Mouse (Mus musculus) lung, embryonic 14.5 days (tissue): ENCODE results near the gene Srgap3. TPM values are rescaled to one million over a fixed set of nuclear protein-coding genes. Genes with fewer than 3 reads are reported as not detected.

Experiments used
- ATAC-seq: fragments of 200-750 bp; cut with Nextera tagmentation; 2 replicates; pipeline ENCODE4 v1.8.0; 2017; ENCODE audit warnings: mild to moderate bottlenecking, moderate TSS enrichment, moderate library complexity; ENCODE audit not compliant: insufficient read depth
- DNase-seq: peaks from one replicate; pipeline ENCODE4 v3.0.0-alpha.2; 2015
- H3K27ac ChIP-seq: fragments of 300-500 bp; sonication (generic); 2 replicates; pipeline ENCODE4 v1.5.1; 2014; ENCODE audit warnings: low read depth, mild to moderate bottlenecking, moderate library complexity
- H3K27me3 ChIP-seq: fragments of 300-500 bp; sonication (generic); 2 replicates; pipeline ENCODE4 v1.6.1; 2014; ENCODE audit warnings: low read length, control low read depth; ENCODE audit not compliant: insufficient read depth
- H3K36me3 ChIP-seq: fragments of 300-500 bp; sonication (generic); 2 replicates; pipeline ENCODE4 v1.6.1; 2014; ENCODE audit warnings: control low read depth; ENCODE audit not compliant: insufficient read depth
- H3K4me1 ChIP-seq: fragments of 300-500 bp; sonication (generic); 2 replicates; pipeline ENCODE4 v1.6.1; 2014; ENCODE audit warnings: antibody characterized with exemption, control low read depth; ENCODE audit not compliant: insufficient read depth
- H3K4me2 ChIP-seq: fragments of 300-500 bp; sonication (generic); 2 replicates; pipeline ENCODE4 v1.6.1; 2014; ENCODE audit warnings: mild to moderate bottlenecking
- H3K4me3 ChIP-seq: fragments of 300-500 bp; sonication (generic); 2 replicates; pipeline ENCODE4 v1.5.1; 2014; ENCODE audit warnings: low read depth, low read length
- H3K9ac ChIP-seq: fragments of 300-500 bp; sonication (generic); 2 replicates; pipeline ENCODE4 v1.6.1; 2014
- H3K9me3 ChIP-seq: fragments of 300-500 bp; sonication (generic); 2 replicates; pipeline ENCODE4 v1.6.1; 2016; ENCODE audit warnings: low read depth, low read length, control low read depth
- CTCF ChIP-seq: IDR thresholded peaks from 2 replicates; pipeline ENCODE4 v1.5.1; 2016; ENCODE audit warnings: antibody characterized with exemption, low read depth
- WGBS: fragments of 180-500 bp; shearing (Covaris S2); extraction: QIAGEN DNeasy Blood & Tissue Kit; methylation state at CpG from one replicate; pipeline ENCODE4 v1.1.7; 2014; 5-methylcytosine and 5-hydroxymethylcytosine counted together
- polyA plus RNA-seq: library from polyadenylated mRNA; unstranded; fragments of >200 nt; fragmentation: Nextera tagmentation; extraction: Ambion mirVana; gene quantifications from 2 replicates; pipeline ENCODE4 v1.2.1, GENCODE M21; 2014

The Srgap3 gene
- polyA plus RNA-seq, 1 experiment from 2014 or later = 5.5 TPM

DNA sequence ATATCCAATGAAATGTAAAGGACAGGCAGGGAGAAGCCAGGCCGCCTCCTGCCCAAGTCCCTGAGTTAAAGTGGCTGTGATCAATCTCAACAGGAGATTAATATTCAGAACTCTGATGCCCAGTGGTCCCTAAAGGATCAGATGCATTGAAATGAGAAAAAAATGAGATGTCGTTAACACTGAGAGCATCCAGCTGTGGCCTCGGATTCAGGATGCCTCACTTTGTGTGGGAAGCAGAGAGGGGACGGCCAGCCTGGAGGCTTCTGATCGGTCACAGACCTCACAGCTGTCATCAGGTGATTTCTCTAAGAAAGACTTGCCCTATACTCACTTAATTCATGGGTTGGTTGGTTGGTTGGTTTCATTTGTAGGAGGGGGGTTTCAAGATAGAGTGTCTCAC, 106.7 kb downstream of the Srgap3 start:
- H3K9me3 ChIP-seq = no peaks in the 10 kb centered on the region
- H3K4me2 ChIP-seq = no peak overlapping the region
- DNase-seq (no peak), ATAC-seq (no peak)
- H3K4me3 ChIP-seq = no peak overlapping the region
- WGBS = 59% methylated on average over 5 of the region's 5 CpGs
- H3K4me1 ChIP-seq = no peaks in the 10 kb centered on the region
- no peaks in the 10 kb centered on the region for H3K36me3 ChIP-seq
- no peak overlapping the region for H3K27ac ChIP-seq
- no peak for TF ChIP-seq CTCF
- H3K9ac ChIP-seq = no peak overlapping the region
- no peaks in the 10 kb centered on the region for H3K27me3 ChIP-seq

GRCm38 (mm10) chr6:112839391-112839790, 107.7 kb downstream of the Srgap3 start:
- no peak overlapping the region for H3K4me2 ChIP-seq
- no peak for TF ChIP-seq CTCF
- no peaks in the 10 kb centered on the region for H3K36me3 ChIP-seq
- ATAC-seq (no peak), DNase-seq (no peak)
- 81% methylated on average over 3 of the region's 3 CpGs for WGBS
- H3K9me3 ChIP-seq = no peaks in the 10 kb centered on the region
- no peak overlapping the region for H3K9ac ChIP-seq
- H3K27me3 ChIP-seq = no peaks in the 10 kb centered on the region
- no peak overlapping the region for H3K4me3 ChIP-seq
- H3K27ac ChIP-seq = no peak overlapping the region
- no peaks in the 10 kb centered on the region for H3K4me1 ChIP-seq

DNA sequence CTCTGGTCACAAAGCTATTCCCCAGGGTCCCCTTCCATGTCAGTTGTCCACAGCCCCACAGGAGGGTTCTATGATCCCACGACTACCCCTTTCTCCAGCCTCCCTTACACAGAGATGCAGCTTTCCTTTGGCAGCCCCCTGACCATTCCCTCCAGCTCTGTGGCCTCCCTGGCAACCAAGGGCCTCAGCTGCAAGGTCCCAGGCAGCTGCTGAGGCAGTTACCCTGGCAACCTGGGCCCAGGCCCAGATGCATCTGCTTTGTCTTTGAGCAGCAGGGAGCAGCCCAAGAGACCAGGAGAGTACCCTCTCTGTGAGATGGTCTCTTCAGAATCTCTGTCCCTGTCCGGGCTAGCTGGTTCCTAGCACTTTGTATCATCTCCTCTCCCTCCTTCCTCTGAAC, 108.2 kb downstream of the Srgap3 start:
- H3K4me3 ChIP-seq = no peak overlapping the region
- H3K27ac ChIP-seq = no peak overlapping the region
- WGBS = 75% methylated on average over 2 of the region's 2 CpGs
- DNase-seq (no peak), ATAC-seq (no peak)
- no peak overlapping the region for H3K9ac ChIP-seq
- no peak for TF ChIP-seq CTCF
- H3K9me3 ChIP-seq = no peaks in the 10 kb centered on the region
- no peaks in the 10 kb centered on the region for H3K36me3 ChIP-seq
- no peaks in the 10 kb centered on the region for H3K27me3 ChIP-seq
- H3K4me1 ChIP-seq = no peaks in the 10 kb centered on the region
- H3K4me2 ChIP-seq = no peak overlapping the region

DNA sequence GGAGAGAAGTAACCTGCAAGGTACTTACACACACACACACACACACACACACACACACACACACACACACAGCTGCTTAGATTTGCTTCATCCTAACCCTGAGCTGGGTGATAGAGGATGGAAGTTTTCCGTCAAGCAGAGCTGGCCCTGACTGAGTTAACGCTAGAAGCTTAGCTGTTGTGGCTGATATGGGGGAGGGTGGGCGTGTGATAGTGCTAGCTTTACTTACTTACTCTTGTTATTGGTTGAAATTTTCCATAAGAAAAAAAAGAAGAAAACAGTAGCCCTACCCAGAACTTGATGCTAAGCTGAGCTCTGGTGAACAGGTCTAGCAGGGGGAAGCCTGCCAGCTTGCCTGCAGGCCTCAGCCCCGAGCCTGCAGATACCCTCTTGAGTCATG, 110.4 kb downstream of the Srgap3 start:
- no peaks in the 10 kb centered on the region for H3K36me3 ChIP-seq
- H3K27me3 ChIP-seq = no peaks in the 10 kb centered on the region
- no peaks in the 10 kb centered on the region for H3K4me1 ChIP-seq
- no peak overlapping the region for H3K4me2 ChIP-seq
- no peaks in the 10 kb centered on the region for H3K9me3 ChIP-seq
- DNase-seq = no peak
- no peak overlapping the region for H3K4me3 ChIP-seq
- 63% methylated on average over 4 of the region's 4 CpGs for WGBS
- no peak for TF ChIP-seq CTCF
- no peak overlapping the region for H3K9ac ChIP-seq
- no peak overlapping the region for H3K27ac ChIP-seq
- no peak for ATAC-seq

GRCm38 (mm10) chr6:112835413-112835812, 111.7 kb downstream of the Srgap3 start:
- Histone ChIP-seq H3K9me3 (no peaks in the 10 kb centered on the region), H3K4me1 (no peaks in the 10 kb centered on the region), H3K4me3 (no peak overlapping the region), H3K27me3 (no peaks in the 10 kb centered on the region), H3K36me3 (no peaks in the 10 kb centered on the region), H3K27ac (no peak overlapping the region), H3K9ac (no peak overlapping the region), H3K4me2 (no peak overlapping the region)
- DNase-seq = no peak
- no peak for ATAC-seq
- no peak for TF ChIP-seq CTCF
- 66% methylated on average over 4 of the region's 4 CpGs for whole genome bisulfite sequencing

DNA sequence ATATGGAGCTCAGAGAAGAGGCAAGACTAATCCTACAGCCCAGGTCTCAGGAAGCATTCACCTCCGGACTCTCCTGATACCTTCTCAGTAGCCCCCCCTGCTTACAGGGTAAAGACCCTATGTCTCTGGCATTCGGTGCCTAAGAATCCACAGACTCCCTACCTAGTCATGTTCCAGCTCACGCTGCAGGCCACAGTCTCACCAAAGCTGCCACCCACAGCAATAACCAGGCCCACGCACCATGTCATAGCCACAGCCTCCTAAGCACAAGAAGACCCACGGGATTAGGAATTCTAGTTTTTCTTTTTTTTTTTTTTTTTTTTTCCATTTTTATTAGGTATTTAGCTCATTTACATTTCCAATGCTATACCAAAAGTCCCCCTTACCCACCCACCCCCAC, 112.6 kb downstream of the Srgap3 start:
- H3K36me3 ChIP-seq = no peaks in the 10 kb centered on the region
- no peaks in the 10 kb centered on the region for H3K27me3 ChIP-seq
- no peaks in the 10 kb centered on the region for H3K4me1 ChIP-seq
- no peak overlapping the region for H3K4me3 ChIP-seq
- ATAC-seq = no peak
- 88% methylated on average over 5 of the region's 5 CpGs for WGBS
- no peak overlapping the region for H3K9ac ChIP-seq
- TF ChIP-seq CTCF = no peak
- DNase-seq = no peak
- H3K9me3 ChIP-seq = no peaks in the 10 kb centered on the region
- no peak overlapping the region for H3K4me2 ChIP-seq
- H3K27ac ChIP-seq = no peak overlapping the region

GRCm38 (mm10) chr6:112833763-112834162, 113.3 kb downstream of the Srgap3 start:
- no peak overlapping the region for H3K4me3 ChIP-seq
- ATAC-seq = no peak
- H3K9ac ChIP-seq = no peak overlapping the region
- no peak for TF ChIP-seq CTCF
- H3K9me3 ChIP-seq = no peaks in the 10 kb centered on the region
- no peaks in the 10 kb centered on the region for H3K4me1 ChIP-seq
- no peak overlapping the region for H3K27ac ChIP-seq
- WGBS = 31% methylated on average over 6 of the region's 6 CpGs
- no peak for DNase-seq
- H3K4me2 ChIP-seq = no peak overlapping the region
- H3K36me3 ChIP-seq = no peaks in the 10 kb centered on the region
- no peaks in the 10 kb centered on the region for H3K27me3 ChIP-seq

- TF ChIP-seq CTCF = no peak
- Histone ChIP-seq H3K9me3 (no peaks in the 10 kb centered on the region), H3K4me1 (no peaks in the 10 kb centered on the region), H3K27me3 (no peaks in the 10 kb centered on the region), H3K4me2 (no peak overlapping the region), H3K27ac (no peak overlapping the region), H3K36me3 (no peaks in the 10 kb centered on the region), H3K9ac (no peak overlapping the region), H3K4me3 (no peak overlapping the region)
- WGBS = 65% methylated on average over 12 of the region's 12 CpGs
- ATAC-seq (no peak), DNase-seq (no peak)
Observed at GRCm38 (mm10) chr6:112829196-112829595, 117.9 kb downstream of the Srgap3 start.
